In the genomic region with DNA sequence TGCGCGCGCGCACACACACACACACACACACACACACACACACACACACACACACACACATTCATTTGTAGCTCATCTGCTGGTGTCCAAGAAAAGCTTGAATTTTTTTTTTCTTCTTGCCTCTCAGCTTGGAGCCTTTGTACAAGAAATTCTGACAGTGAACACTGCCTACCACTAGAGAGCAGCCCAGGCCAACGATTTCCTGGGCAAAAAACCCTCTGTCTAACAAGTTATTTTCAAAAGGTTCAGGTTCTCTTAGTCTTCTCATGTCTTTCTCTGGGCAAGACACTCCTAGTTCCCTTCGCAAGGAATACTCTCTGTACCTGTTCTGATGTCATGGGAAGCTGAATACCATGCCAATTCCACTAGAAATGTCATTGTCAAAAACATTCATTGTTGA, we compare ENCODE assay signal across 8 mouse cellular contexts.
A peak's percentile ranks its signal among the peaks of the same experiment; 100 is the strongest.
DNase-seq lines count a peak whose midpoint lies in the region; ATAC-seq lines count a peak whose summit lies in the region.

No protein-coding gene starts in this region.

- peak; percentile 37 for DNase-seq in heart, postnatal 4 days
- no peak for DNase-seq in heart, adult 11 months
- peak; percentile 23 for DNase-seq in CD4-positive helper T cell, adult 2 months (ENCODE audit: low read depth, low spot score)
- DNase-seq in cerebellum, adult 18-20 months = peak; percentile 68 to 71
- DNase-seq in left cerebral cortex, adult 11 months (ENCODE audit: low spot score) = peak; percentile 28
- peak; percentile 46 for DNase-seq in right cerebral cortex, postnatal 25 days
- DNase-seq in adrenal gland, adult 18-20 months (ENCODE audit: low spot score in 2 of 2) = no peak

- peak; percentile 82 for ATAC-seq in frontal cortex, adult (ENCODE audit: low TSS enrichment)

Comparison
In these comparisons a context has a peak if more than half of its experiments do, and no peak if none do; other contexts are left out.
1. DNase-seq: peak in heart, postnatal 4 days (single experiment), CD4-positive helper T cell, adult 2 months (single experiment), cerebellum, adult 18-20 months (2 of 2), left cerebral cortex, adult 11 months (single experiment) and right cerebral cortex, postnatal 25 days (single experiment); none in heart, adult 11 months (single experiment) and adrenal gland, adult 18-20 months (0 of 2).